Mouse (Mus musculus): ENCODE results near the gene Frmpd1.

Frmpd1 gene

GRCm38 (mm10) chr4:45203283-45203682 lies 18.6 kb downstream of the Frmpd1 start:
- DNase-seq (ENCODE audit: low read depth, low spot score), result no peak
- H3K27me3 ChIP-seq (ENCODE audit: control insufficient read depth, insufficient read depth, low read length, poor library complexity, severe bottlenecking), result no peaks in the 10 kb centered on the region
- H3K36me3 ChIP-seq (ENCODE audit: control insufficient read depth, insufficient read depth, low read length, poor library complexity, severe bottlenecking), result no peaks in the 10 kb centered on the region

GRCm38 (mm10) chr4:45207444-45207843 lies 22.8 kb downstream of the Frmpd1 start:
- Histone ChIP-seq H3K27me3 (ENCODE audit: control insufficient read depth, insufficient read depth, low read length, poor library complexity, severe bottlenecking) (no peaks in the 10 kb centered on the region), H3K36me3 (ENCODE audit: control insufficient read depth, insufficient read depth, low read length, poor library complexity, severe bottlenecking) (no peaks in the 10 kb centered on the region)
- no peak for DNase-seq (ENCODE audit: low read depth, low spot score)

- no peaks in the 10 kb centered on the region for H3K27me3 ChIP-seq (ENCODE audit: control insufficient read depth, insufficient read depth, low read length, poor library complexity, severe bottlenecking)
These were observed 24.2 kb downstream of the Frmpd1 start for GRCm38 (mm10) chr4:45208832-45209363.

GRCm38 (mm10) chr4:45212342-45213063 lies 27.8 kb downstream of the Frmpd1 start:
- DNase-seq (ENCODE audit: low read depth, low spot score), result no peak
- Histone ChIP-seq H3K27me3 (ENCODE audit: control insufficient read depth, insufficient read depth, low read length, poor library complexity, severe bottlenecking) (no peaks in the 10 kb centered on the region), H3K36me3 (ENCODE audit: control insufficient read depth, insufficient read depth, low read length, poor library complexity, severe bottlenecking) (no peaks in the 10 kb centered on the region)

More at GRCm38 (mm10) chr4:45208832-45209363, 24.2 kb downstream of the Frmpd1 start:
- H3K36me3 ChIP-seq (ENCODE audit: control insufficient read depth, insufficient read depth, low read length, poor library complexity, severe bottlenecking), result no peaks in the 10 kb centered on the region
- no peak for DNase-seq (ENCODE audit: low read depth, low spot score)

- Histone ChIP-seq H3K27me3 (ENCODE audit: control insufficient read depth, insufficient read depth, low read length, poor library complexity, severe bottlenecking) (no peaks in the 10 kb centered on the region), H3K36me3 (ENCODE audit: control insufficient read depth, insufficient read depth, low read length, poor library complexity, severe bottlenecking) (no peaks in the 10 kb centered on the region)
- DNase-seq (ENCODE audit: low read depth, low spot score), result peak; percentile 58
These were observed 35.3 kb downstream of the Frmpd1 start for GRCm38 (mm10) chr4:45219946-45220345.

- no peak for DNase-seq (ENCODE audit: low read depth, low spot score)
- no peaks in the 10 kb centered on the region for H3K36me3 ChIP-seq (ENCODE audit: control insufficient read depth, insufficient read depth, low read length, poor library complexity, severe bottlenecking)
These were observed 37.7 kb downstream of the Frmpd1 start for GRCm38 (mm10) chr4:45222395-45222794.

GRCm38 (mm10) chr4:45230263-45230662 lies 45.6 kb downstream of the Frmpd1 start:
- DNase-seq (ENCODE audit: low read depth, low spot score), result no peak
- no peaks in the 10 kb centered on the region for H3K36me3 ChIP-seq (ENCODE audit: control insufficient read depth, insufficient read depth, low read length, poor library complexity, severe bottlenecking)
- no peaks in the 10 kb centered on the region for H3K27me3 ChIP-seq (ENCODE audit: control insufficient read depth, insufficient read depth, low read length, poor library complexity, severe bottlenecking)

More at GRCm38 (mm10) chr4:45222395-45222794, 37.7 kb downstream of the Frmpd1 start:
- no peaks in the 10 kb centered on the region for H3K27me3 ChIP-seq (ENCODE audit: control insufficient read depth, insufficient read depth, low read length, poor library complexity, severe bottlenecking)

GRCm38 (mm10) chr4:45238260-45238659 lies 53.6 kb downstream of the Frmpd1 start:
- no peaks in the 10 kb centered on the region for H3K36me3 ChIP-seq (ENCODE audit: control insufficient read depth, insufficient read depth, low read length, poor library complexity, severe bottlenecking)
- DNase-seq (ENCODE audit: low read depth, low spot score), result no peak
- no peaks in the 10 kb centered on the region for H3K27me3 ChIP-seq (ENCODE audit: control insufficient read depth, insufficient read depth, low read length, poor library complexity, severe bottlenecking)

- no peaks in the 10 kb centered on the region for H3K27me3 ChIP-seq (ENCODE audit: control insufficient read depth, insufficient read depth, low read length, poor library complexity, severe bottlenecking)
These were observed 56.7 kb downstream of the Frmpd1 start for GRCm38 (mm10) chr4:45241330-45241729.

GRCm38 (mm10) chr4:45242163-45242562 lies 57.5 kb downstream of the Frmpd1 start:
- Histone ChIP-seq H3K27me3 (ENCODE audit: control insufficient read depth, insufficient read depth, low read length, poor library complexity, severe bottlenecking) (no peaks in the 10 kb centered on the region), H3K36me3 (ENCODE audit: control insufficient read depth, insufficient read depth, low read length, poor library complexity, severe bottlenecking) (no peaks in the 10 kb centered on the region)
- DNase-seq (ENCODE audit: low read depth, low spot score), result no peak

More at GRCm38 (mm10) chr4:45241330-45241729, 56.7 kb downstream of the Frmpd1 start:
- H3K36me3 ChIP-seq (ENCODE audit: control insufficient read depth, insufficient read depth, low read length, poor library complexity, severe bottlenecking), result no peaks in the 10 kb centered on the region
- DNase-seq (ENCODE audit: low read depth, low spot score), result no peak

GRCm38 (mm10) chr4:45243211-45243902 lies 58.7 kb downstream of the Frmpd1 start:
- no peak for DNase-seq (ENCODE audit: low read depth, low spot score)
- H3K36me3 ChIP-seq (ENCODE audit: control insufficient read depth, insufficient read depth, low read length, poor library complexity, severe bottlenecking), result no peaks in the 10 kb centered on the region
- H3K27me3 ChIP-seq (ENCODE audit: control insufficient read depth, insufficient read depth, low read length, poor library complexity, severe bottlenecking), result no peaks in the 10 kb centered on the region

- DNase-seq (ENCODE audit: low read depth, low spot score), result no peak
- no peaks in the 10 kb centered on the region for H3K36me3 ChIP-seq (ENCODE audit: control insufficient read depth, insufficient read depth, low read length, poor library complexity, severe bottlenecking)
- H3K27me3 ChIP-seq (ENCODE audit: control insufficient read depth, insufficient read depth, low read length, poor library complexity, severe bottlenecking), result no peaks in the 10 kb centered on the region
These were observed 66.6 kb downstream of the Frmpd1 start for GRCm38 (mm10) chr4:45251265-45251664.

- DNase-seq (ENCODE audit: low read depth, low spot score), result no peak
- Histone ChIP-seq H3K27me3 (ENCODE audit: control insufficient read depth, insufficient read depth, low read length, poor library complexity, severe bottlenecking) (no peaks in the 10 kb centered on the region), H3K36me3 (ENCODE audit: control insufficient read depth, insufficient read depth, low read length, poor library complexity, severe bottlenecking) (no peaks in the 10 kb centered on the region)
These were observed 68.2 kb downstream of the Frmpd1 start for GRCm38 (mm10) chr4:45252861-45253262.

GRCm38 (mm10) chr4:45253839-45254601 lies 69.3 kb downstream of the Frmpd1 start:
- no peak for DNase-seq (ENCODE audit: low read depth, low spot score)
- Histone ChIP-seq H3K27me3 (ENCODE audit: control insufficient read depth, insufficient read depth, low read length, poor library complexity, severe bottlenecking) (no peaks in the 10 kb centered on the region), H3K36me3 (ENCODE audit: control insufficient read depth, insufficient read depth, low read length, poor library complexity, severe bottlenecking) (no peaks in the 10 kb centered on the region)

All from splenic B cell, adult 2 months (primary cell).